ENCODE assay signal across 7 mouse cellular contexts in genomic region chr9:56891517-56892011, GRCm38 (mm10). TPM values are rescaled to one million over a fixed set of nuclear protein-coding genes. Genes with fewer than 3 reads are reported as not detected.
DNase-seq lines count a peak whose midpoint lies in the region; ATAC-seq and TF ChIP-seq lines count a peak whose summit lies in the region.

No protein-coding gene starts in this region.

- no peaks in the 10 kb centered on the region for H3K36me3 ChIP-seq in hindbrain, embryonic 16.5 days (ENCODE audit: control insufficient read depth, insufficient read depth, low read length)

- no peaks in the 10 kb centered on the region for H3K27me3 ChIP-seq in Patski
- no peaks in the 10 kb centered on the region; the same call in 1 of the 2 replicates for H3K27me3 ChIP-seq in hindbrain, embryonic 16.5 days (replicated peaks; ENCODE audit: control insufficient read depth, insufficient read depth, low read length)

- peak overlapping the region; percentile 43; the same call in 1 of the 2 replicates for H3K9ac ChIP-seq in hindbrain, embryonic 16.5 days (ENCODE audit: low read depth, low read length)

- no peak overlapping the region for H3K27ac ChIP-seq in hindbrain, embryonic 16.5 days (ENCODE audit: low read depth, low read length)

- CTCF ChIA-PET in Patski (lab: Charles Lee), result interaction anchor here (0.7 to 4.4 kb wide), 15 partner anchors 34 to 329 kb away, joined by 3 to 32 read pairs (median 3); partner anchors contain the start of genes Imp3, Man2c1, Snupn and Snx33

- no peak for DNase-seq in Patski (ENCODE audit: low read depth, low spot score)
- DNase-seq in cerebellum, adult 9-10 months, result peak; percentile 81
- DNase-seq in frontal cortex, postnatal 25 days (ENCODE audit: low spot score in 2 of 2), result peak; percentile 39 to 47
- DNase-seq in left cerebral cortex, adult 11 months (ENCODE audit: low spot score), result peak; percentile 70
- peak; percentile 86 for DNase-seq in lung, postnatal 36 days
- peak; percentile 83 to 88 for DNase-seq in right cerebral cortex, postnatal 10 days (ENCODE audit: low spot score in 2 of 2)

- 0 out of 2 replicates have a peak overlapping the region, but pooled peaks have one; percentile 12 for H3K4me3 ChIP-seq in hindbrain, embryonic 16.5 days (ENCODE audit: low read length)

- H3K9me3 ChIP-seq in hindbrain, embryonic 16.5 days (ENCODE audit: control insufficient read depth, low read length), result no peaks in the 10 kb centered on the region

- WGBS in hindbrain, embryonic 16.5 days, result 29% methylated on average over 12 of the region's 12 CpGs

- peak overlapping the region; percentile 44 for H3K4me2 ChIP-seq in hindbrain, embryonic 16.5 days (ENCODE audit: low read length)

- peak; percentile 18 for ATAC-seq in Patski
- peak; percentile 79 for ATAC-seq in hindbrain, embryonic 16.5 days

- H3K4me1 ChIP-seq in hindbrain, embryonic 16.5 days (ENCODE audit: control insufficient read depth, insufficient read depth, low read depth, low read length), result peaks cover 7% of the 10 kb centered on the region; the same call in 1 of the 2 replicates

- no peak for TF ChIP-seq CTCF in Patski (IDR thresholded peaks at IDR 0.05)

- POLR2A ChIA-PET in Patski (lab: Charles Lee), result interaction anchor here (1.2 to 1.5 kb wide), 2 partner anchors 36 to 59 kb away, joined by 4 to 6 read pairs; partner anchors contain the start of genes Snupn and Snx33

- in situ Hi-C loops in Patski (cut with MboI; ENCODE audit: low pct_unique_long_range_greater_than_20kb), result loop anchor here (5.0 to 10.0 kb wide), 4 partner anchors 53 to 323 kb away; partner anchors contain the start of gene Man2c1

RNA-seq across cellular contexts. Expression of gene Cspg4, which starts 26.7 kb away (rescaled TPM):
- polyA plus RNA-seq in Patski (2021), result 0.08 TPM
- 10.7 and 10.8 TPM in 2 replicates for polyA plus RNA-seq in hindbrain, embryonic 16.5 days (2015; fragmentation: Nextera tagmentation; extraction: Ambion mirVana)

RNA-seq across cellular contexts. Expression of gene Odf3l1, which starts 27.1 kb away (rescaled TPM):
- not detected for polyA plus RNA-seq in Patski (2021)
- 0.20 TPM in 1 of 2 replicates, not detected in the other for polyA plus RNA-seq in hindbrain, embryonic 16.5 days (2015; fragmentation: Nextera tagmentation; extraction: Ambion mirVana)

RNA-seq across cellular contexts. Expression of gene Snx33, which starts 36.6 kb away (rescaled TPM):
- polyA plus RNA-seq in Patski (2021), result 25.8 TPM
- polyA plus RNA-seq in hindbrain, embryonic 16.5 days (2015; fragmentation: Nextera tagmentation; extraction: Ambion mirVana), result 3.0 and 3.8 TPM in 2 replicates

RNA-seq across cellular contexts. Expression of gene Imp3, which starts 45.7 kb away (rescaled TPM):
- 76.3 TPM for polyA plus RNA-seq in Patski (2021)
- 66.8 and 66.9 TPM in 2 replicates for polyA plus RNA-seq in hindbrain, embryonic 16.5 days (2015; fragmentation: Nextera tagmentation; extraction: Ambion mirVana)

RNA-seq across cellular contexts. Expression of gene Snupn, which starts 59.1 kb away (rescaled TPM):
- polyA plus RNA-seq in Patski (2021), result 17.0 TPM
- polyA plus RNA-seq in hindbrain, embryonic 16.5 days (2015; fragmentation: Nextera tagmentation; extraction: Ambion mirVana), result 28.9 and 29.9 TPM in 2 replicates

Comparison
In these comparisons a context has a peak if more than half of its experiments do, and no peak if none do; other contexts are left out.
1. RNA of gene Cspg4, which starts 26.7 kb away (polyA plus RNA-seq): 10.7 to 10.8 TPM in hindbrain, embryonic 16.5 days; 0.08 TPM in Patski (single experiment); every median in the first group is over 10 times any median in the second.